Mouse (Mus musculus): ENCODE measurements around the gene 4930550C14Rik. TPM values are rescaled to one million over a fixed set of nuclear protein-coding genes. Genes with fewer than 3 reads are reported as not detected.

4930550C14Rik gene
- total RNA-seq, 1 experiment from 2014 or later, result 2.5 TPM

DNA sequence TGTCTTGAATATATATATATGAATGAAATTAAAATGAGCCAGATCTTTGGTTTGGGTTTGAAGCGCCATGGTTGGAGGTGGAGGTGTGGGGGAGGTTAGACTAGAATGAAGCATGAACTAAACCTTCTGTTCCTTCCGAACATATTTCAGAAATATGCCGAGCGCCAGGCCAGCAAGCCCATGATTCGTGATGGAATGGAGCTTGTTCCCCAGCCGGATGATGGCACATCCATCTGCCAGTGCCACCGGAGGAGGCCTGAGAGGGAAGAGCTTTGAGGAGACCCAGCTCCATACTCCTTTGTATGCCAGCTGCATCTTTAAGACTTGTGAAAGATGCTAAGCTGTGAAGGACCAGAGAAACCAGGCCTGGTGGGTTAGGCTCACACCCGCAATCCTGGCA lies 2.6 kb upstream of the 4930550C14Rik start:
- no peak for ATAC-seq (replicated peaks in 1 of 2; ENCODE audit: insufficient read depth in 1 of 2, low FRiP score in 2 of 2, low TSS enrichment in 1 of 2, low read depth in 1 of 2, poor library complexity in 2 of 2, severe bottlenecking in 2 of 2)

DNA sequence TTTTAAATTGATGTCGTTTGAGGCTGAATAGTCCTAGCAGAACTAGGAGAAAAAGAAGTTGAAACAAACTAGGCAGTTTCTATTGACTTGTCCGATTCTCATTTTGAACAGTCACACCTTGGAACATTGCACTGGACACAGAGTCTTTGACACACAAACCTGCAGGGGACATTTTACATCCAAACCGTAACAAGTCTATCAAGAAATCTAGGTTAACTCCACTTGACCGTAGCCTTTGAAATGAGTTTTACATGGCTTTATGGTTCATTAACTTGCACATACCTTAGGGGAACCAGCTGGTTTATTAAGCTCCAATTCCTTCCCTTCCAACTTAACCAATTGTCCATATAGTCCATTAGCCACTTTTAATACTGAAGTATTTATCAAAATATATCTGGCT lies 1.4 kb upstream of the 4930550C14Rik start:
- no peak for ATAC-seq (replicated peaks in 1 of 2; ENCODE audit: insufficient read depth in 1 of 2, low FRiP score in 2 of 2, low TSS enrichment in 1 of 2, low read depth in 1 of 2, poor library complexity in 2 of 2, severe bottlenecking in 2 of 2)

GRCm38 (mm10) chr9:53401146-53401545 lies 979 bp upstream of the 4930550C14Rik start:
- ATAC-seq (replicated peaks in 1 of 2; ENCODE audit: insufficient read depth in 1 of 2, low FRiP score in 2 of 2, low TSS enrichment in 1 of 2, low read depth in 1 of 2, poor library complexity in 2 of 2, severe bottlenecking in 2 of 2), result no peak

GRCm38 (mm10) chr9:53402991-53403390 lies 866 bp downstream of the 4930550C14Rik start:
- no peak for ATAC-seq (replicated peaks in 1 of 2; ENCODE audit: insufficient read depth in 1 of 2, low FRiP score in 2 of 2, low TSS enrichment in 1 of 2, low read depth in 1 of 2, poor library complexity in 2 of 2, severe bottlenecking in 2 of 2)

DNA sequence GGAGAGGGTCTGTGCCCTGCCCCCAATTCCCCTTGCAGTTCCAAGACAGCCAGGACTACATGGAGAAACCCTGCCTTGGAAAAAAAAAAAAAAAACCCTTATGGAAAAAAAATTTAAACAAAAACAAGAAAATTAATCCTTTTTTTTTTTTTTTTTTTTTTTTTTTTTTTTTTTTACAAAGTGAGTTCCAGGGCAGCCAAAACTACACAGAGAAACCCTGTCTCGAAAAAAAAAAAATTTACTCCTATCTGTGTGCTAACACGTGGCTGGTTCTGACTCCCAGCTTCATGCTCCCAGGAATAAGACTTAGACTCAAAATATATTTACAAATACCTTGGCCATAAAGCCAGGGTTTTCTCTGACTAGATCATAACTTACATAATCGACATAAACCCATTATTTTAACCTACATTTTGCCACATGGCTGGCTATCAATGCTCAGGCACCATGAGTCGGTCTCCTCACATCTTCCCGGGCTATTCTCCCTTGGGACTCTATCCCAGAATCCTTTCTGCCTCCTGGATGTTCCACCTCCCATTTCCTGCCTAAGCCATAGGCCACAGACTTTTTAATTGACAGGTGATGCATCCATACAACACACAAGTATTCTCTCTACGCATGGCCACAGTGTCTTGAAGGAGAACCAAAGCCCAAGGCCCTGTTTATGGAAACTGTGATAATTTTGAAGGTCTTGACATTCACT lies 2.1 kb downstream of the 4930550C14Rik start:
- ATAC-seq (replicated peaks in 1 of 2; ENCODE audit: insufficient read depth in 1 of 2, low FRiP score in 2 of 2, low TSS enrichment in 1 of 2, low read depth in 1 of 2, poor library complexity in 2 of 2, severe bottlenecking in 2 of 2), result no peak

DNA sequence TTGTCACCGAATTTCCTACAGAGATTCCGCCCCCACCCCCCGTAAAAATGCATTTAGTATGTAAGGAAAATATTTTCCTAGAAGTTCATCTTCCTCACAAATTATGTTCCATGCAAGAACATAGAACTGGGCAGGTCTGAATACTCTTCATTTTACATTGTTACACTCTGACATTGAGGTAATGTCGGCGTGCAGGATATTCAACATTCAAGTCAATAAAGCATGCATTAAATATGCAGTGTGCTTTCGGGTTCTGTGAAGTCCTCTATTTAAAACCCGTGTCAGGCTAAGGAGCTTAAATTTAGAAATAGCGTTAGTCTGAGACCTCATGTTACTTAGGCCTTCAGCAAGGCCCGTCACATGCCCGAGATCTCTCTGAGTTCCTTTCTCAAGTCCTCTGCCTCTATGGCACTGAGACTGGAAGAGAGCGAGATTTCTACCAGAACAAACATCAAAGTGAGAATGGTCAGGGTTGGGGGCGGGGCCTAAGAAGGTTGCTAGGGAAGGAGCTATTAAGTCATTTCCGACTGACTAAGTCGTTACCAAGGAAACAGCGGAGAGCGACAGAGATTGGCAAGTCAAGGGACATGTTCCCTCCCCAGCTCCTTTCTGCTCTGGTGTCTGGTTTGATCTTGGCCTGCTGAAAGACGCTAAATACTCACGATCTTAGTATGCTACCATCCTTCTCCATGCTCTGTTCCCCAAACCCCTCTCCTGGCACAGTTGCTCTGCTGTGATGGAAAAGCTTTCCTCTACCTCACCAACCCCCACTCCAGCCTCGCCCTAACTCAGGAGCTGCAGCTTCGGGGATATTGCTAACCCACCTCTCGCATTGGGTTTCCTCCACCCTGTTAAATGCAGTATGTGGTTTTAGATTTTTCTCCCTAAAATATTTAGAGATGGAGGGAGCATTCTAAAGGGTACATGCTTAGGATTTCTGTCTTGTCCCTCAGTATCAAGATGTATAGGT lies 2.9 kb downstream of the 4930550C14Rik start:
- ATAC-seq (replicated peaks in 1 of 2; ENCODE audit: insufficient read depth in 1 of 2, low FRiP score in 2 of 2, low TSS enrichment in 1 of 2, low read depth in 1 of 2, poor library complexity in 2 of 2, severe bottlenecking in 2 of 2), result peak; percentile 84 to 97

DNA sequence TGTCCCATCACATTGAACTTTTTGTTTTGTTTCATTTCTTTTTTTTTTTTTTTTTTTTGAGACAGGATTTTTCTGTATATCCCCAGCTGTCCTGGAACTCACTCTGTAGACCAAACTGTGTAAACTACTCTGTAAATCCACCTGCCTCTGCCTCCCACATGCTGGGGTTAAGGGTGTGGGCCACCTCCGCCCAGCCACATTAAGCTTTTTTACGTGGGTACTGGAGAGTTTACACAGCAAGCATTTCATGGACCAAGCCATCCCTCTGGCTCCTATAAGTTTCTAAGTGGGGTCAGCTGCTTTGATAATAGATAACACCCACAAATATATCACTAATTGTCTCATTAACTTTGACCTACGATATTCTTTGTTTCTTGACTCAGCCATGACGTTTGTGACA lies 6.4 kb downstream of the 4930550C14Rik start:
- ATAC-seq (replicated peaks in 1 of 2; ENCODE audit: insufficient read depth in 1 of 2, low FRiP score in 2 of 2, low TSS enrichment in 1 of 2, low read depth in 1 of 2, poor library complexity in 2 of 2, severe bottlenecking in 2 of 2), result no peak

- ATAC-seq (replicated peaks in 1 of 2; ENCODE audit: insufficient read depth in 1 of 2, low FRiP score in 2 of 2, low TSS enrichment in 1 of 2, low read depth in 1 of 2, poor library complexity in 2 of 2, severe bottlenecking in 2 of 2), result no peak
Observed at GRCm38 (mm10) chr9:53408953-53409361, 6.8 kb downstream of the 4930550C14Rik start.

DNA sequence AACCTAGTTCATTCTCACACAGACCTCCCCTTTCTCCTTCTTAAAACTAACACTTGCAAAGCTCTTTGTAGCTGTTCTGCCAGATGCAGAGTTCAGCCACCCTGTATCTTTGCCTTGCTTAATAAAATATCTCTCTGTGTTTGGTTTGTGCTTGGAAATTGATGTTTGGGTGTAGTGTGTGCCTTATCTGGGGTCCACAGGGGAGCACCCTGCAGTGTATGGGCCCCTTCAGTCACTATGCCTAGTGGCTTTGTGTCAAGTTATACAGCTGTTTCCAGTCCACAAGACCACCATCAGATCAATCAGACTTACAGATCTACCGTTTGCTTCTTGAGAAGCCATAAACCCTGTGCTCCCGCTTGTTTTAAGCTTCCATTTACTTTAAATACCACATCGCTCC lies 7.3 kb downstream of the 4930550C14Rik start:
- ATAC-seq (replicated peaks in 1 of 2; ENCODE audit: insufficient read depth in 1 of 2, low FRiP score in 2 of 2, low TSS enrichment in 1 of 2, low read depth in 1 of 2, poor library complexity in 2 of 2, severe bottlenecking in 2 of 2), result no peak

GRCm38 (mm10) chr9:53422133-53422896 lies 20.2 kb downstream of the 4930550C14Rik start:
- peak; percentile 56 to 69; a peak in 2 of 4 replicates for ATAC-seq (replicated peaks in 1 of 2; ENCODE audit: insufficient read depth in 1 of 2, low FRiP score in 2 of 2, low TSS enrichment in 1 of 2, low read depth in 1 of 2, poor library complexity in 2 of 2, severe bottlenecking in 2 of 2)

DNA sequence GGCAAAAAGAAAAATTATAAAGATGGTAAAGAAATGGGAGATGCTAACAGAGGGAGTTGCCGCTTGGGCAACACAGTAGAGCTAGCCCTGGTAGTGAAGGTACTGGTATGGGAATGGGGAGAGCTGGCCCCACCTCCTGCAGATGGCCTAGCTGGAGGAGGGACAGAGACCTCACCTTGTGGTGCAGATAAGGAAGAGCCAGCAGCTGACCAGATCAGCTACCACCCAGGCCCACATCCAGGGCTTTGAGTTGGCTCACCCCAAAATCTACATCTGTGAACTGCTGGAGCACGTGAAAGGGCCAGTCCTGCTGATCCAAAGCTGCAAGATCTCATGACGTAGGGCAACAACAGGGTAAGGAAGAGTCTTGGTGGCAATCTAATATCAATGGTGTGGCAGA lies 24.6 kb downstream of the 4930550C14Rik start:
- no peak for ATAC-seq (replicated peaks in 1 of 2; ENCODE audit: insufficient read depth in 1 of 2, low FRiP score in 2 of 2, low TSS enrichment in 1 of 2, low read depth in 1 of 2, poor library complexity in 2 of 2, severe bottlenecking in 2 of 2)

DNA sequence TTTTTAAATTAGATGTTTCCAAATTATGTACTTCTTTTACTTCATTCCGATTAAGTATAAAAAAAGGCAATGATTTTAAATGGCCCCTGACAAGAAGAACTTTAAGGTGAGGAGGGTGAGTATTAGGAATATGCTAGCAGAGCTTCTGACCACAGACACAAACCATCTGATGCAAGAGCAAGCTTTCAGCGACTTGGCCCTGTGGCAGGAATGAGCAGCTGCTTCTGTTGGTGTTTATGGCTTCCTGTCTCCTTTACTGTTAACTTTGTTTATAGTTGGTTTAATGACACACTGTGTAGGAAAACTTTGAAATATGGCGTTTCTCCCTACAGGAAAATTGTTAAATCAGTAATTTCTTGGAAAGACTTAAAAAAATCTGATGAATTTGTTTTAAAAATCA lies 25.5 kb downstream of the 4930550C14Rik start:
- ATAC-seq (replicated peaks in 1 of 2; ENCODE audit: insufficient read depth in 1 of 2, low FRiP score in 2 of 2, low TSS enrichment in 1 of 2, low read depth in 1 of 2, poor library complexity in 2 of 2, severe bottlenecking in 2 of 2), result no peak

DNA sequence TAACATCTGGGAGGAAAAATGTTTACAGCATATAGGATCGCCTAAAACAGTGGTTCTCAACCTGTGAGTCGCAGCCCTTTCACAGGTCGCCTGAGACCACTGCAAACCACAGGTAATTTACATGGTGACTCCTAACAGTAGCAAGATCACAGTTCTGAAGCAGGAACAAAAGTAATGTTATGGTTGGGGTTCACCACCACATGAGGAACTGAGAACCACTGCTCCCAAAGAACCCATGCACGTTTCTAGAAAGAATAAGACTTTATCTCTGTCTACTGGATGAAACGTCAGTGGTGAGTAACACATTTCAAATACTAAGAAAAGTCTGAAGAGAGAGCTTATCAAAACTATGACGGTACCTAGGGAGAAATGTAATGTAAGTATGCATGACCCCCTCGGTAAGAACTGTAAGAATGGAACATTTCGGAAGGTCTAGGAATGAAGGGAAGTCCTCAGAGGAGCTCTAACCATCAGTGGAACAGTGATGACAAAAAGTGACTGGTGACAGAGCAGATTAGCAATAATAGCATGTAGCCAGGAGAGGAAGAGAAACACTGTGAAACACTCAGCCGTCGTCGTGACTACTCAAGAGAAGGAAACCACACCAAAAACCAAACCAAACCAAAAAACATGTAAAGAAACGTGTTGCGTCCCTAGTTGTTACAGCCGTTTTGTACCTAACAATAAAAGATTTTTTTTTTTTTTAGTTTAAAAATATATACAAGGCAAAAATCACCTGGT lies 33.9 kb downstream of the 4930550C14Rik start:
- ATAC-seq (replicated peaks in 1 of 2; ENCODE audit: insufficient read depth in 1 of 2, low FRiP score in 2 of 2, low TSS enrichment in 1 of 2, low read depth in 1 of 2, poor library complexity in 2 of 2, severe bottlenecking in 2 of 2), result 0 out of 4 replicates have a peak, but pooled peaks of 1 of the 2 experiments have one; percentile 12

- ATAC-seq (replicated peaks in 1 of 2; ENCODE audit: insufficient read depth in 1 of 2, low FRiP score in 2 of 2, low TSS enrichment in 1 of 2, low read depth in 1 of 2, poor library complexity in 2 of 2, severe bottlenecking in 2 of 2), result no peak
Observed at GRCm38 (mm10) chr9:53450609-53451008, 48.5 kb downstream of the 4930550C14Rik start.

- ATAC-seq (replicated peaks in 1 of 2; ENCODE audit: insufficient read depth in 1 of 2, low FRiP score in 2 of 2, low TSS enrichment in 1 of 2, low read depth in 1 of 2, poor library complexity in 2 of 2, severe bottlenecking in 2 of 2), result no peak
Observed at GRCm38 (mm10) chr9:53452038-53452437, 49.9 kb downstream of the 4930550C14Rik start.

DNA sequence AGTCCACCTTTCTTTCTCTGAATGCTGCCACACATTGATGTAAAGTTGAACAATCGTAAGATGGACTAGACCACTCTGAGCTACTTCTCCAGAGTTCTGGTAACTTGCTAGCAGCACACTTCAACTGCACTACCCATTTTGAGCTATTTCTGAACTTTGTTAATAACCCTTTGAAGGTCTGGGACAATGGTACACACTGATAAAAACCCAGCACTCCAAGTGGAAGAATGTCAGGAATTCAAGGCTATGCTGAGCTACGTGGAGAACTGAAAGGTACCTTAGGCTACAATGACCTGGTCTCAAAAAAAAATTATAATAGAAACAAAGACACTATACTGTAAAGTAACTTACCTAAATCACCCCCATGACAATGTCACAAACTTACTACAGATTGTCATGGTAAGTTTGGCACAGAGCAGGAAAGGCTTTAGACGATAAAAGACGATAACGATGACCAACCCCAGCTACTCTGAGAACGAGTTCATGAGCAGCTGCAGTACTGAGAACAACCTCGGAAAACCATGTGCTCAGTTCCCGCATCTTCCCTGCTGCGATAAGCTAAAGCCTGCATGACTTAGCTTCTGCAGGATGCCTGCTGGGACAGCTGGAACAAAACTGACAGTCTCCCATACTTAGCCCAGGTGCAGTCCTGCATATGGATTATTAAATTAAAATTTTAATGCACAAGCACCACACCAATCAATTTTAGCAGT lies 70.8 kb downstream of the 4930550C14Rik start:
- ATAC-seq (replicated peaks in 1 of 2; ENCODE audit: insufficient read depth in 1 of 2, low FRiP score in 2 of 2, low TSS enrichment in 1 of 2, low read depth in 1 of 2, poor library complexity in 2 of 2, severe bottlenecking in 2 of 2), result no peak
